Mouse (Mus musculus): ENCODE measurements around the gene Spag16. TPM values are rescaled to one million over a fixed set of nuclear protein-coding genes. Genes with fewer than 3 reads are reported as not detected.
A peak's percentile ranks its signal among the peaks of the same experiment; 100 is the strongest.

Gene Spag16
- not detected in 2 replicates for total RNA-seq (2012; rRNA removed)
- not detected in 2 replicates for total RNA-seq (2014; rRNA removed)
- polyA plus RNA-seq (2012; ENCODE audit: insufficient read length, low read depth): 0.19 TPM in 1 of 2 replicates, not detected in the other

DNA sequence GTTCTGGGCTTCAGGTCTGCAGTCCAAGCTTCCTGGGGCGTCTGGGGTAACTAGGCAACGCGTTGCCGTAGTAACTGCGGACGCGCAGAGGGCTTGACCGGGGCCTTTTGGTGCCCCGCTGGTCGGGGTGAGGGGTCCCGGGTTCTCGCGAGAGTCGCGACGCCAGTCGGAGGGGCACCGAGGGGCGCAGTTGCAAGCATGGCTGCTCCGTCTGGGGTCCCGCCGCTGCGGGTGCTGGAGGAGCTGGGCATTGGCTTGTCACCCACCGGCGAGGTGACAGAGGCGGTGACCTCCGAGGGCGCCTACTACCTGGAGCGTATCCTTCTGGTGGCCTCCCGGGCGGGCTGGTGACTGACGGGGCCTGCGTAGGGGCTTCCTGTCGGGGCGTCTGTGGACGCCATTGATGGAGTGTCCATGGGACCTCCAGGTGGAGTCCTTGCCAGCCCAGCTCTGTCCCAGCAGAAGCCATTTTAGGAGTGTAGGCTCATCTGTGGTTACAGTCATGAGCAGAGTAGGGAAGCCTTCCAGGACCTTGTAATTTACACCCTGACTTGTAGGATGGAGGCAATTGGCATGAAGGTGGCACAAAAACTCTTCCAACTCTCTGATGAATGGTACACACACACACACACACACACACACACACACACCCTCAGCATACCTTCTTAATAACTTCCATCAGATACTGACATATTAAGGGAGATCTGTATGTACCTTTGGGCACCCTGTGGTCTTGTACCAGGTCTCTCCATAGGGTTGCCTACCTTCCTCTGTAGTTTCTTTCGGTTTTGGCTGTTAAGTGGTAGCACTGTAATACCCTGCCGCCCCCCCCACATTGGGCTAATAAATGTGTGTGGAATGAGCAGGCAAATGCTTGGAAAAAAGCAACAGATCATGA lies at the start of gene Spag16:
Spag16 (plus strand) TSS at position 165 of the 898 bp plus-strand sequence.
- no peak for TF ChIP-seq IRF4 (IDR thresholded peaks at IDR 0.05; ENCODE audit: low read depth, low read length)
- TF ChIP-seq JUN (IDR thresholded peaks at IDR 0.05; ENCODE audit: insufficient read depth, low read depth, low read length): no peak
- TF ChIP-seq RAD21 (IDR thresholded peaks at IDR 0.05; ENCODE audit: low read depth, low read length): no peak
- TF ChIP-seq HCFC1 (IDR thresholded peaks at IDR 0.05; ENCODE audit: low read depth, low read length): no peak
- no peak for TF ChIP-seq ZKSCAN1 (IDR thresholded peaks at IDR 0.05; ENCODE audit: borderline replicate concordance, low read depth, low read length)
- no peak for TF ChIP-seq POLR2A (IDR thresholded peaks at IDR 0.05; ENCODE audit: low read depth, low read length)
- no peak for TF ChIP-seq ZC3H11A (IDR thresholded peaks at IDR 0.05; ENCODE audit: low read depth, low read length)
- no peak for TF ChIP-seq UBTF (IDR thresholded peaks at IDR 0.05; ENCODE audit: low read depth, low read length)
- no peak for TF ChIP-seq POLR2AphosphoS2 (IDR thresholded peaks at IDR 0.05; ENCODE audit: low read depth, low read length)
- TF ChIP-seq ELF1 (IDR thresholded peaks at IDR 0.05; ENCODE audit: low read depth, low read length): no peak
- TF ChIP-seq MAFK (IDR thresholded peaks at IDR 0.05; ENCODE audit: insufficient replicate concordance, low read length): no peak
- no peak for TF ChIP-seq NELFE (IDR thresholded peaks at IDR 0.05; ENCODE audit: low read depth, low read length)
- no peak for TF ChIP-seq ZMIZ1 (IDR thresholded peaks at IDR 0.05; ENCODE audit: low read depth, low read length)
- TF ChIP-seq CTCF (conservative IDR thresholded peaks at IDR 0.05 in 1 of 2, IDR thresholded peaks at IDR 0.05 in 1 of 2; ENCODE audit: low read depth in 2 of 2, low read length in 2 of 2): no peak
- no peak for TF ChIP-seq USF1 (IDR thresholded peaks at IDR 0.05; ENCODE audit: low read depth, low read length)
- TF ChIP-seq PAX5 (IDR thresholded peaks at IDR 0.05; ENCODE audit: low read length): no peak
- TF ChIP-seq CHD2 (IDR thresholded peaks at IDR 0.05; ENCODE audit: low read length): no peak
- TF ChIP-seq SMC3 (IDR thresholded peaks at IDR 0.05; ENCODE audit: low read depth, low read length): no peak
- no peak for TF ChIP-seq KAT2A (IDR thresholded peaks at IDR 0.05; ENCODE audit: insufficient replicate concordance, low read length)
- TF ChIP-seq MAZ (IDR thresholded peaks at IDR 0.05; ENCODE audit: low read depth, low read length): no peak
- H3K4me2 ChIP-seq (ENCODE audit: insufficient read depth, low read depth, poor library complexity, severe bottlenecking): no peak within 1 kb of the TSS
- no peak within 1 kb of the TSS for H3K9ac ChIP-seq (ENCODE audit: insufficient read depth, low read depth)
- no peaks in the 10 kb centered on the region for H3K4me1 ChIP-seq (ENCODE audit: control insufficient read depth in 1 of 2, insufficient read depth in 2 of 2)
- H3K27me3 ChIP-seq (replicated peaks): no peaks in the 10 kb centered on the region
- H3K27ac ChIP-seq (ENCODE audit: insufficient read depth, low read depth): no peak within 1 kb of the TSS
- no peaks in the 10 kb centered on the region for H3K79me2 ChIP-seq (replicated peaks; ENCODE audit: control insufficient read depth, extremely low read depth, insufficient read depth, poor library complexity, severe bottlenecking)
- dilution Hi-C loops (cut with MboI; ENCODE audit: extremely low pct_ligation_motif_present, extremely low pct_unique_long_range_greater_than_20kb, low sequenced_read_pairs): no loop called here
- DNase-seq (ENCODE audit: extremely low read depth): no peak
- H3K9me3 ChIP-seq (replicated peaks; ENCODE audit: low read length): no peaks in the 10 kb centered on the region
- no peaks in the 10 kb centered on the region for H3K36me3 ChIP-seq (replicated peaks in 1 of 2; ENCODE audit: control insufficient read depth in 1 of 2, insufficient read depth in 1 of 2, low read length in 1 of 2)
- H3K4me3 ChIP-seq (replicated peaks in 1 of 3; ENCODE audit: low read depth in 2 of 3, low read length in 2 of 3, poor library complexity in 1 of 3): no peak within 1 kb of the TSS
- in situ Hi-C loops (cut with MboI; ENCODE audit: low pct_ligation_motif_present, low pct_unique_long_range_greater_than_20kb, low sequenced_read_pairs): no loop called here

DNA sequence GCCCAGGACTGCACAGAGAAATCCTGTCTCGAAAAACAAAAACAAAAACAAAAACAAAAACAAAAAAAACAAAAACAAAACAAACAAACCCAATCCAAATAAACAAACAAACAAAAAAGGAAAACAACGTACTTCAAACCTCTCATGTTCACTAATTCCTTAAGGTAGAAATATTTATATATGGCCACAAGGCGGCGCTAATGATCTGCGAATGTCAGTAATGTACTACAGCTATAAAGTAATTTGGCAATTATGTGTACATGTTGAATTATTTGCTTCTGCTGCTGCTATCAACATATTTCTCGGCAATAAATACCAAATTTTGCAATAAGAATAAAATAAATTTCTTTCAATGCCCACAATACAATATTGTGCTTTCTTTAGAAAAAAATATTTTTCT lies 41.6 kb upstream of the Spag16 start:
- DNase-seq (ENCODE audit: extremely low read depth): peak; percentile 60
- dilution Hi-C loops (cut with MboI; ENCODE audit: extremely low pct_ligation_motif_present, extremely low pct_unique_long_range_greater_than_20kb, low sequenced_read_pairs): no loop called here
- H3K36me3 ChIP-seq (replicated peaks in 1 of 2; ENCODE audit: control insufficient read depth in 1 of 2, insufficient read depth in 1 of 2, low read length in 1 of 2): no peaks in the 10 kb centered on the region

More for the DNA sequence above, 41.6 kb upstream of the Spag16 start:
- Histone ChIP-seq H3K27ac (ENCODE audit: insufficient read depth, low read depth) (no peak overlapping the region), H3K4me3 (replicated peaks in 1 of 3; ENCODE audit: low read depth in 2 of 3, low read length in 2 of 3, poor library complexity in 1 of 3) (no peak overlapping the region), H3K27me3 (replicated peaks) (no peaks in the 10 kb centered on the region), H3K4me2 (ENCODE audit: insufficient read depth, low read depth, poor library complexity, severe bottlenecking) (no peak overlapping the region), H3K4me1 (ENCODE audit: control insufficient read depth in 1 of 2, insufficient read depth in 2 of 2) (no peaks in the 10 kb centered on the region), H3K9me3 (replicated peaks; ENCODE audit: low read length) (no peaks in the 10 kb centered on the region), H3K79me2 (replicated peaks; ENCODE audit: control insufficient read depth, extremely low read depth, insufficient read depth, poor library complexity, severe bottlenecking) (no peaks in the 10 kb centered on the region), H3K9ac (ENCODE audit: insufficient read depth, low read depth) (no peak overlapping the region)
- TF ChIP-seq ETS1 (conservative IDR thresholded peaks at IDR 0.05; ENCODE audit: low read depth, low read length): no peak
- TF ChIP-seq MAZ (IDR thresholded peaks at IDR 0.05; ENCODE audit: low read depth, low read length): no peak
- TF ChIP-seq EP300 (IDR thresholded peaks at IDR 0.05; ENCODE audit: low read length): no peak
- no peak for TF ChIP-seq POLR2AphosphoS2 (IDR thresholded peaks at IDR 0.05; ENCODE audit: low read depth, low read length)
- no peak for TF ChIP-seq RCOR1 (conservative IDR thresholded peaks at IDR 0.05; ENCODE audit: low read depth, low read length)
- TF ChIP-seq USF2 (conservative IDR thresholded peaks at IDR 0.05; ENCODE audit: low read depth, low read length): no peak
- TF ChIP-seq RAD21 (IDR thresholded peaks at IDR 0.05; ENCODE audit: low read depth, low read length): peak; percentile 71
- no peak for TF ChIP-seq MXI1 (IDR thresholded peaks at IDR 0.05; ENCODE audit: low read depth, low read length)
- TF ChIP-seq MYC (IDR thresholded peaks at IDR 0.05; ENCODE audit: low read depth, low read length): no peak
- no peak for TF ChIP-seq CHD2 (IDR thresholded peaks at IDR 0.05; ENCODE audit: low read length)
- TF ChIP-seq TBP (conservative IDR thresholded peaks at IDR 0.05; ENCODE audit: low read depth, low read length): no peak
- TF ChIP-seq ZKSCAN1 (IDR thresholded peaks at IDR 0.05; ENCODE audit: borderline replicate concordance, low read depth, low read length): no peak
- TF ChIP-seq SMC3 (IDR thresholded peaks at IDR 0.05; ENCODE audit: low read depth, low read length): peak; percentile 50
- TF ChIP-seq CTCF (conservative IDR thresholded peaks at IDR 0.05 in 1 of 2, IDR thresholded peaks at IDR 0.05 in 1 of 2; ENCODE audit: low read depth in 2 of 2, low read length in 2 of 2): peak; percentile 27 to 72; a peak in 3 of 4 replicates
- in situ Hi-C loops (cut with MboI; ENCODE audit: low pct_ligation_motif_present, low pct_unique_long_range_greater_than_20kb, low sequenced_read_pairs): no loop called here

Data from CH12.LX (cell line).